Mouse (Mus musculus): ENCODE measurements around the gene Cracr2a. TPM values are rescaled to one million over a fixed set of nuclear protein-coding genes. Genes with fewer than 3 reads are reported as not detected.

Cracr2a gene
- polyA plus RNA-seq, 1 experiment from 2014 or later = 1.4 TPM

DNA sequence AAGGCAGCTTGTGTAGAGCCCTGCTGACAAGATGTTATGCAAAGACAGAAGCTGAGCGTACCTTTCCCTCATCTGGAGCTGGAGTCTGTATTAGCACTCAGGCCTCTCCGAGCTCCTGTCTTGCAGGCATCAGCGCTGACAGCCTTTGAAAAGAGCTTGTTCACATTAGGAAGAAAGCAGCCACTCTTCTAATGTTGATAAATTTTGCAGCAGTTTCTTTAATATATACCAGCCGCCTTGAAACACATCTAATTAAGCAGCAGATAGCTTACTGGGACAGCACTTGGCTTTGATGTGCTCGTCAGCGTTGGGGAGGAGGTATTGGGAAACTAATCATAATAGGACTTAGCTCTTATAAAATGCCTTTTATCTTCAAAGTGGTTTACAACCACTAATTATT lies 38.1 kb downstream of the Cracr2a start:
- Histone ChIP-seq H3K4me1 (no peaks in the 10 kb centered on the region), H3K9ac (no peak overlapping the region), H3K4me2 (no peak overlapping the region), H3K27me3 (peaks cover 3% of the 10 kb centered on the region; the same call in 1 of the 2 replicates), H3K27ac (no peak overlapping the region), H3K36me3 (no peaks in the 10 kb centered on the region), H3K9me3 (peaks cover 6% of the 10 kb centered on the region), H3K4me3 (no peak overlapping the region)
- WGBS = 52% methylated on average over 6 of the region's 6 CpGs
- no peak for ATAC-seq (ENCODE audit: insufficient number of reproducible peaks, insufficient read depth, low FRiP score, low TSS enrichment, low read depth)

DNA sequence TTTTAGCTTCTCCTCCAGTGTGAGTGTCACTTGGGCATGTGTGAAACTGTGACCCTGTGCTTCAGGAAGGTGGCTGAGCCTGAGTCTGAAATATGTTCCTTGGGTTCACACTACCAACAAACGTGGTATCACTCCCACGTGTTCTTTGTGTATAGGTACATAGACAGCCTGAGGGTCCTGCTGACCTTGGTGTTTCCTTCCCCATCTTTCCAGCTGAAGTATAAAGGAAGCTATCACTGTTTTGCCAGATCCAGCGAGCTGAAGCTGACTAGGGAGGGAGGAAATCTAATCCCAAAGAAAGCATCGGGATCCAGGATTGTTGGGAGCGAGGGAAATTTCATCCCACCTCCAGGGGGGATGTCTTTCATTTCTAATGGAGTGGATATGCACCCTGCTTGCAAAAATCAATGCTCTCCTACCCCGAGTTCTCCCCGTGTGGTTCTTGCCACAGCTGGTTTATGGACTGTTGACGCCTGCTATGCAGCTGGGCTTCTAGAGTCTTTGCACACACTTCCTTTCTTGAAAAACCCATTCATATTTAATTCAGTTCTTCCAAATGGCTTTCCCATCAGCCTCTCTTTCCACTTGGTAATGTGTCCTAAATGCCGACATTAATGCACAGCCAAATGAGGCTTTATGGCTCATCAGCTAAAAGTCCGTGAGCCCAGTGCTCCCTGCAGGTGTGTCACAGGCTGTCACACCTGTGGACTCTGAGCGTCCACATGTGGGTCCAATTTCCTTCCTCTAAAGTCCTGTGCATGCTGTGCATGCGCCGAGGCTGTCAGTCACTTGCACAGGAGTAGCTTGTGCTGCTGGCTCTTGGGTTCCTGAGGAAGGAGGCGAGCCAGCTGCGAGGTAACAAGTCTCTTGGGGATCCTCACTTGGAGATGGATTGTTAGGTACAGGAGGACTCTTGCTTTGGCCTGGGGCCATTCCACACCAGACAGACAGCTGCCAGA lies 44.2 kb downstream of the Cracr2a start:
- Histone ChIP-seq H3K4me1 (peaks cover 12% of the 10 kb centered on the region; the same call in 1 of the 2 replicates), H3K27me3 (no peaks in the 10 kb centered on the region), H3K4me2 (no peak overlapping the region), H3K36me3 (peaks cover 7% of the 10 kb centered on the region; the same call in 1 of the 2 replicates), H3K27ac (peak overlapping the region; percentile 55; the same call in 1 of the 2 replicates), H3K9me3 (peaks cover 6% of the 10 kb centered on the region), H3K4me3 (no peak overlapping the region), H3K9ac (no peak overlapping the region)
- ATAC-seq (ENCODE audit: insufficient number of reproducible peaks, insufficient read depth, low FRiP score, low TSS enrichment, low read depth) = no peak
- 43% methylated on average over 15 of the region's 15 CpGs for WGBS

DNA sequence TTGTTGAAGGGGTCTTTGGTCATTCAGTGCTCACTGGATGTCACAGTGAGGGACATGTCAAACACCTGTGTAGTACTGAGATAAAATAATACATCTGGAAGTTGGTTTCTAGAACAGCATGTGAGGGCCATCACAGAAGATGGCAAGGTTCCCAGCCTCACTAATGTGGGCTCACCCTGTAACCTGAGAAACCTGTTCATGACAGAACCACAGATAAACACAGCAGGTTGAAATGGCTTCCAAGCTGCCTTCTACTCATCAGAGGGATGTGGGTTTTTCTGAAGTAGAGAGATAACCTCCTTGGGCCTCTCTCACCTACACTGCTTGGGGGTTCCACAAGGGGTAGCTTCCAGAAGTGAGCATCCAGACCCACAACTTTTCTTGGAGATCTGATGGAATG lies 48.5 kb downstream of the Cracr2a start:
- H3K4me3 ChIP-seq = no peak overlapping the region
- peaks cover 7% of the 10 kb centered on the region; the same call in 1 of the 2 replicates for H3K36me3 ChIP-seq
- H3K4me1 ChIP-seq = peaks cover 12% of the 10 kb centered on the region; the same call in 1 of the 2 replicates
- no peak overlapping the region for H3K9ac ChIP-seq
- ATAC-seq (ENCODE audit: insufficient number of reproducible peaks, insufficient read depth, low FRiP score, low TSS enrichment, low read depth) = no peak
- no peak overlapping the region for H3K4me2 ChIP-seq
- H3K9me3 ChIP-seq = no peaks in the 10 kb centered on the region
- no peak overlapping the region for H3K27ac ChIP-seq
- no peaks in the 10 kb centered on the region; the same call in 1 of the 2 replicates for H3K27me3 ChIP-seq

DNA sequence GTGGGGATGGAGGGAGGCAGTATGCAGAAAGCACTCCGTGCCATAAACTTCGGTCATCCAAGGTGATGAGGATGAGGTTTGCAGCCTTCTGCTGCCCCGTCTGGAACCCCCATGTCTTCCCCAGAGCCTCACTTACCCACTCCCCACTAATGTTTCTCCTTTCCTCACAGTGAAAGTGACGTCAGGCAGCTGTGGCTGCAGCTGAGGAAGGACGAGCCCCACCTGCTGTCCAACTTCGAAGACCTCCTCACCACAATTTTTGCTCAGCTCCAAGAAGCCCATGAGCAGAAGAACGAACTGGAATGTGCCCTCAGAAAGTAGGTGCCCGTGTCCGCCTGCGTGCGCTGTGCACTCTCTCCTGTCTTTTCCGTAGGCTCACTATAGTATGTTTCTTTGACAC lies 50.1 kb downstream of the Cracr2a start:
- Histone ChIP-seq H3K4me3 (no peak overlapping the region), H3K36me3 (peaks cover 7% of the 10 kb centered on the region; the same call in 1 of the 2 replicates), H3K4me1 (no peaks in the 10 kb centered on the region; the same call in 1 of the 2 replicates), H3K9ac (no peak overlapping the region), H3K27me3 (no peaks in the 10 kb centered on the region; the same call in 1 of the 2 replicates), H3K27ac (no peak overlapping the region), H3K9me3 (no peaks in the 10 kb centered on the region), H3K4me2 (no peak overlapping the region)
- 90% methylated on average over 12 of the region's 12 CpGs for whole genome bisulfite sequencing
- ATAC-seq (ENCODE audit: insufficient number of reproducible peaks, insufficient read depth, low FRiP score, low TSS enrichment, low read depth) = no peak

DNA sequence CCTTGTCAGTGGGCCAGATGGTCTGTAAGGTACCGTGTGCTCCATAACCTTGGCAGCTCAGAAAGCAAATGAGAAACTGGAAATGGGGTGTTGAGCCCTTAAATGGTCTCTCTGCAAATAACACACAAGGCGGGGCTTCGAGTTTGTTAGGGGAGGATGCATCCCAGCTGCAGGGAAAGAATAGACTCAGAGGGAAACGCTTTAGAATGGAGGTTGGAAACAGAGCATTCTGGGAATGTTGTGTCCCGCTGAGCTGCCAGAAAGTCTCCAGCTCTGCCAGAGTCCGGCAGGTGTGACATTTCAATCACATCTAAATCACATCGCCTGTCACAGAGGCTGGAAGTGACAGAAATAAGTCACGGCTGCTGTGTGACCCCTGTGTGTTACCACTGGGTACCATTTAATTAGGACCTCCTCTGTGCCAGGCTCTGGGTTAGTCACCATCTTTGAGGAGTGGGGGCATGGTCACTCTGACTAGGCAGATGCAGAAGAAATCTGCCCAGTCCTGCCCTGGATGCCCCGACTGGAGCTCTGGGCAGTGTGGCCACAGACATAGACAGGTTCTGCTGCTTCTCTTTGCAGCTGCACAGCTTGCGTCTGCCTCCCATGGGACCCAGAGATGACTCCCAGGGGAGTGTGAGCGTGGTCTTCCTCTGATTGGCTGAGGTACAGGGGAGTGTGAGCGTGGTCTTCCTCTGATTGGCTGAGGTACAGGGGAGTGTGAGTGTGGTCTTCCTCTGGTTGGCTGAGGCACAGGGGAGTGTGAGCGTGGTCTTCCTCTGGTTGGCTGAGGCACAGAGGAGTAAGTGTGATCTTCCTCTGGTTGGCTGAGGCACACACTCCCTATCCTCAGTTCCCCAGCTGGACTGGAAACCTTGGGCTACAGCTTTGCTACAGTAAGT lies 53.2 kb downstream of the Cracr2a start:
- H3K4me2 ChIP-seq = no peak overlapping the region
- ATAC-seq (ENCODE audit: insufficient number of reproducible peaks, insufficient read depth, low FRiP score, low TSS enrichment, low read depth) = no peak
- H3K27me3 ChIP-seq = no peaks in the 10 kb centered on the region; the same call in 1 of the 2 replicates
- no peaks in the 10 kb centered on the region for H3K9me3 ChIP-seq
- 0 out of 2 replicates have a peak, but pooled peaks cover 3% of the 10 kb centered on the region for H3K4me1 ChIP-seq
- WGBS = 62% methylated on average over 13 of the region's 13 CpGs
- no peak overlapping the region for H3K4me3 ChIP-seq
- H3K27ac ChIP-seq = no peak overlapping the region
- H3K9ac ChIP-seq = no peak overlapping the region
- H3K36me3 ChIP-seq = no peaks in the 10 kb centered on the region

DNA sequence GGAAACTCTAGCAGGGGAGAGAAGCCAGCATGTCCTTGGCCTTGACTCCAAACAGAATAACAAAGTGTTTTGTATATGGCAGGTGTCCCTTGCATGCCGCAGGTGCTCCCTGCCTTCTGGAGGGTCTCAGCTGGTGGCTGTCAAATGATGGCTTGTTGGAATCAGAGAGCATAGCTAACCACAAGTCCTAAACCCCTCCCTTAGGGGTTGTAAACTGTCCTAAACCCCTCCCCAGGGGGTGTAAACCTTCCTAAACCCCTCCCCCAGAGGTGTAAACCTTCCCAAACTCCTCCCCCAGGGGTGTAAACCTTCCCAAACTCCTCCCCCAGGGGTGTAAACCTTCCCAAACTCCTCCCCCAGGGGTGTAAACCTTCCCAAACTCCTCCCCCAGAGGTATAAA lies 55.5 kb downstream of the Cracr2a start:
- no peaks in the 10 kb centered on the region for H3K9me3 ChIP-seq
- H3K4me3 ChIP-seq = no peak overlapping the region
- no peaks in the 10 kb centered on the region; the same call in 1 of the 2 replicates for H3K27me3 ChIP-seq
- H3K4me1 ChIP-seq = 0 out of 2 replicates have a peak, but pooled peaks cover 3% of the 10 kb centered on the region
- H3K36me3 ChIP-seq = no peaks in the 10 kb centered on the region
- 96% methylated on average over 1 of the region's 1 CpGs for WGBS
- H3K27ac ChIP-seq = no peak overlapping the region
- no peak for ATAC-seq (ENCODE audit: insufficient number of reproducible peaks, insufficient read depth, low FRiP score, low TSS enrichment, low read depth)
- H3K9ac ChIP-seq = no peak overlapping the region
- H3K4me2 ChIP-seq = no peak overlapping the region

DNA sequence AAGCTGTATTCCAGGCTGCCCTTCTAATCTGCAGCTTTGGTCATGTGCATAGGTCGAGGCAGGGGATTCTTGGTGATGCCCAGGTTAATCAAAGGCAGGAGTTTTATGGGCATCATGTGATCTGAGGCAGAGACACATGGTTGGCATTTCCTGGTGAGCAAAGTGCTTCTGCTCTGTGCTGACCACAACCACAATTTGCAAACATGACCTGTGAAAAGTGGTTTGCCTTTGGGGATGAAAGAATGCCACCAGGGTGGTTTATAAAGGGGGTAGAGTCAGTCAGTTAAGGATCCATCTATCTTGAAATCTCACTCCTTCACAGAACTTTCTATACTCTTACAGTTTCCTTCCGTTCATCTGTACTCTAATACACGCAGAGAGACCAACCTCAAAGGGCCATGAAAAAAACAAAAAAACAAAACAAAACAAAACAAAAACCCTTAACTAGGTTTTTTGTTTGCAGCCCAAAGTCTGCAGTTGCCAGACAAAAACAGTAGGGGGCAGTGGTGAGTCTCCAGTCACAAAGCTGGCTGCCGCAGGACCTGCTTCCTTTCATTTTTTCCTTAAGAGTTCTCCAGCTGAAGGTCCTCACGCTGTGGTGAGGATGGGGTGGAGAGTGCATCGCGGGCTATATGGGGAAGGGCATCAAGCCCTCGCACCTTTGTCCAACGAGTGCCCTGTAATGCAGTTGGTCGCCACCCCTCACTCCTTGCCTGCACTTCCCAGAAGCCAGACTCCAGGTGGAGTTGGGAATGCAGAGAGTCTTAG lies 56.3 kb downstream of the Cracr2a start:
- Histone ChIP-seq H3K9ac (no peak overlapping the region), H3K27ac (no peak overlapping the region), H3K36me3 (no peaks in the 10 kb centered on the region), H3K4me1 (0 out of 2 replicates have a peak, but pooled peaks cover 3% of the 10 kb centered on the region), H3K4me2 (peak overlapping the region; percentile 33), H3K4me3 (no peak overlapping the region), H3K27me3 (no peaks in the 10 kb centered on the region; the same call in 1 of the 2 replicates), H3K9me3 (no peaks in the 10 kb centered on the region)
- no peak for ATAC-seq (ENCODE audit: insufficient number of reproducible peaks, insufficient read depth, low FRiP score, low TSS enrichment, low read depth)
- 31% methylated on average over 10 of the region's 10 CpGs for WGBS

DNA sequence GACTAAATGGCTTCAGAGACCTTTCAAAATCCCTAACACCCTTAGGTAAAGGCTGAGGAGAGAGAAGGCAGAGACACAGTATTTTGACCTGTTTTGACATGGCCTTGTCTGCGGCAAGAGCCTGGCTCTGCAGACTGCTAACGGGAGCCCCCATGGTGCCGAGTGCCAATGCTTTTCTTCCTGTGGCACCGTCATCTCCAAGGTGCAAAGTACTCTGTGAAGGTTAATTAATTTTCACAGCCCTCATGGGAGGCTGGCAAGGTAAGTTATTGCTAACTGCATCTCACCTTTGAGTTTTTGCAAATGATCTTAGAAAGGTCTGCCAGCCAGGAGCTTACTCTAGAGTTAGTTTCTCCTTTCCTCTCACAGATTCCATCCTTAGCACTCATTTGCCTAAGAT lies 57.5 kb downstream of the Cracr2a start:
- 82% methylated on average over 4 of the region's 4 CpGs for WGBS
- H3K27me3 ChIP-seq = no peaks in the 10 kb centered on the region

DNA sequence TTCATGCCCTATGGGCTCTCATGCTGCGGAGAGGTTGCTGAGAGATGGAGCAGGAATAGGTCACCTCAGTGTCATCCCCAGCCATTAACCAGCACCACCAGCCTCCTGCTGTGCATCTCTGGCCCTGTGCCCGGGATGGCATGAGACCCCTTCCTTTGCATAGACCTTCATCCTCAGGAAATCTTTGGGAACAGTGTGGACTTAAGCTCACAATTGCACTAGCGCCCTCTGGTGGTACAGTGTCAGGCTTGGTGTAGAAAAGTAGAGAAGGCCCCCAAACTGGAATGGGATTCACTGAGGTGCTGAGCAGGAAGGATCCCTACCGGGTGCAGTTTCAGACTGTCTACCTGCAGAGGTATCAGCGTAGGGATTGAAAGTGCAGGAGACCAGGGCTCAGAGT lies 64.0 kb downstream of the Cracr2a start:
- WGBS = 34% methylated on average over 5 of the region's 5 CpGs
- no peak overlapping the region for H3K27ac ChIP-seq
- peaks cover 13% of the 10 kb centered on the region for H3K4me1 ChIP-seq
- H3K4me2 ChIP-seq = no peak overlapping the region
- H3K9me3 ChIP-seq = no peaks in the 10 kb centered on the region
- H3K27me3 ChIP-seq = 0 out of 2 replicates have a peak, but pooled peaks cover 3% of the 10 kb centered on the region
- ATAC-seq (ENCODE audit: insufficient number of reproducible peaks, insufficient read depth, low FRiP score, low TSS enrichment, low read depth) = no peak
- H3K36me3 ChIP-seq = no peaks in the 10 kb centered on the region
- no peak overlapping the region for H3K9ac ChIP-seq
- H3K4me3 ChIP-seq = no peak overlapping the region

More for the DNA sequence above, 57.5 kb downstream of the Cracr2a start:
- no peaks in the 10 kb centered on the region for H3K9me3 ChIP-seq
- 0 out of 2 replicates have a peak, but pooled peaks cover 3% of the 10 kb centered on the region for H3K4me1 ChIP-seq
- H3K27ac ChIP-seq = no peak overlapping the region
- H3K4me3 ChIP-seq = no peak overlapping the region
- H3K36me3 ChIP-seq = no peaks in the 10 kb centered on the region
- ATAC-seq (ENCODE audit: insufficient number of reproducible peaks, insufficient read depth, low FRiP score, low TSS enrichment, low read depth) = no peak
- no peak overlapping the region for H3K4me2 ChIP-seq
- no peak overlapping the region for H3K9ac ChIP-seq

DNA sequence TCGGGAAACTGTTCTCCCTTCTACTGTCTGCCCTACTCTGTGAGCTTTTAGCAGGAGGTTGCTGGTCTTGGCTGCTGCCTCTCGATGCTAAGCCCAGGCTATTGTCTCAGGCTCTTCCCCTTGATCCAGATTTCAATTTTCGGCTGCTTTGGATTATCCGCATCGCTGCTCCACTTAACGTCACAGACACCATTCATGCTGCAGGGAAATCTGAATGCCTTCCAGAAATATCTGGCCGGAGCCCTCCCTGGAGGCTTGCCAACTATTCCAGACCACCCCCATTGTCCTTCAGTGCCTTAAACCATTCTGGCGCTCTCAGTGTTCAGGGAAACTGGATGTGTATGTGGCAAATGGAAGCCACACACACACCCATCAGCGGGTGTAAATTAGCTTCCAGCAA lies 66.3 kb downstream of the Cracr2a start:
- H3K4me2 ChIP-seq = no peak overlapping the region
- H3K9me3 ChIP-seq = no peaks in the 10 kb centered on the region
- no peak overlapping the region for H3K27ac ChIP-seq
- H3K4me1 ChIP-seq = peaks cover 13% of the 10 kb centered on the region
- no peak for ATAC-seq (ENCODE audit: insufficient number of reproducible peaks, insufficient read depth, low FRiP score, low TSS enrichment, low read depth)
- 23% methylated on average over 9 of the region's 9 CpGs for WGBS
- no peaks in the 10 kb centered on the region for H3K36me3 ChIP-seq
- 0 out of 2 replicates have a peak, but pooled peaks cover 3% of the 10 kb centered on the region for H3K27me3 ChIP-seq
- H3K4me3 ChIP-seq = no peak overlapping the region
- no peak overlapping the region for H3K9ac ChIP-seq
